Mouse (Mus musculus): Measurements from ENCODE around the gene Rbms3. TPM values are rescaled to one million over a fixed set of nuclear protein-coding genes. Genes with fewer than 3 reads are reported as not detected.

The Rbms3 gene
- polyA plus RNA-seq, 1 experiment from 2014 or later = 117 TPM

- Histone ChIP-seq H3K4me2 (no peak overlapping the region), H3K4me1 (ENCODE audit: insufficient read depth) (0 out of 2 replicates have a peak, but pooled peaks cover 3% of the 10 kb centered on the region), H3K36me3 (ENCODE audit: insufficient read depth) (no peaks in the 10 kb centered on the region), H3K4me3 (ENCODE audit: low read depth, low read length) (no peak overlapping the region), H3K27me3 (ENCODE audit: insufficient read depth, low read length) (no peaks in the 10 kb centered on the region), H3K9ac (no peak overlapping the region), H3K27ac (ENCODE audit: low read depth) (no peak overlapping the region), H3K9me3 (ENCODE audit: low read depth, low read length) (no peaks in the 10 kb centered on the region)
- ATAC-seq (ENCODE audit: insufficient read depth) (no peak), DNase-seq (no peak)
- TF ChIP-seq CTCF (IDR thresholded peaks at IDR 0.05; ENCODE audit: low read depth) = no peak
- WGBS = 86% methylated on average over 7 of the region's 7 CpGs
These were observed 312.5 kb downstream of the Rbms3 start for GRCm38 (mm10) chr9:117317251-117317650.

- Histone ChIP-seq H3K27ac (ENCODE audit: low read depth) (no peak overlapping the region), H3K9me3 (ENCODE audit: low read depth, low read length) (no peaks in the 10 kb centered on the region; the same call in 1 of the 2 replicates), H3K36me3 (ENCODE audit: insufficient read depth) (no peaks in the 10 kb centered on the region), H3K4me1 (ENCODE audit: insufficient read depth) (0 out of 2 replicates have a peak, but pooled peaks cover 3% of the 10 kb centered on the region), H3K4me3 (ENCODE audit: low read depth, low read length) (no peak overlapping the region), H3K9ac (no peak overlapping the region), H3K4me2 (no peak overlapping the region), H3K27me3 (ENCODE audit: insufficient read depth, low read length) (no peaks in the 10 kb centered on the region)
- WGBS = 82% methylated on average over 11 of the region's 11 CpGs
- TF ChIP-seq CTCF (IDR thresholded peaks at IDR 0.05; ENCODE audit: low read depth) = no peak
- ATAC-seq (ENCODE audit: insufficient read depth) (no peak), DNase-seq (no peak)
These were observed 316.1 kb downstream of the Rbms3 start for GRCm38 (mm10) chr9:117313642-117314041.

- Histone ChIP-seq H3K4me1 (ENCODE audit: insufficient read depth) (no peaks in the 10 kb centered on the region), H3K36me3 (ENCODE audit: insufficient read depth) (no peaks in the 10 kb centered on the region), H3K9me3 (ENCODE audit: low read depth, low read length) (no peaks in the 10 kb centered on the region; the same call in 1 of the 2 replicates), H3K9ac (no peak overlapping the region), H3K4me2 (no peak overlapping the region), H3K4me3 (ENCODE audit: low read depth, low read length) (no peak overlapping the region), H3K27me3 (ENCODE audit: insufficient read depth, low read length) (no peaks in the 10 kb centered on the region), H3K27ac (ENCODE audit: low read depth) (no peak overlapping the region)
- no peak for ATAC-seq (ENCODE audit: insufficient read depth)
- DNase-seq = no peak
- peak; percentile 34 for TF ChIP-seq CTCF (IDR thresholded peaks at IDR 0.05; ENCODE audit: low read depth)
These were observed 319.9 kb downstream of the Rbms3 start for GRCm38 (mm10) chr9:117309809-117310208.

GRCm38 (mm10) chr9:117298991-117299390 is 330.7 kb downstream of the Rbms3 start:
- Histone ChIP-seq H3K4me1 (ENCODE audit: insufficient read depth) (no peaks in the 10 kb centered on the region), H3K4me3 (ENCODE audit: low read depth, low read length) (no peak overlapping the region), H3K9me3 (ENCODE audit: low read depth, low read length) (no peaks in the 10 kb centered on the region), H3K27ac (ENCODE audit: low read depth) (no peak overlapping the region), H3K36me3 (ENCODE audit: insufficient read depth) (no peaks in the 10 kb centered on the region), H3K4me2 (no peak overlapping the region), H3K9ac (no peak overlapping the region), H3K27me3 (ENCODE audit: insufficient read depth, low read length) (no peaks in the 10 kb centered on the region)
- 72% methylated on average over 7 of the region's 7 CpGs for WGBS
- no peak for ATAC-seq (ENCODE audit: insufficient read depth)
- no peak for TF ChIP-seq CTCF (IDR thresholded peaks at IDR 0.05; ENCODE audit: low read depth)
- DNase-seq = no peak

GRCm38 (mm10) chr9:117297662-117298531 is 331.8 kb downstream of the Rbms3 start:
- H3K4me2 ChIP-seq = no peak overlapping the region
- no peak for ATAC-seq (ENCODE audit: insufficient read depth)
- WGBS = 53% methylated on average over 15 of the region's 15 CpGs

GRCm38 (mm10) chr9:117291066-117291850 is 338.5 kb downstream of the Rbms3 start:
- no peaks in the 10 kb centered on the region for H3K4me1 ChIP-seq (ENCODE audit: insufficient read depth)
- no peaks in the 10 kb centered on the region for H3K27me3 ChIP-seq (ENCODE audit: insufficient read depth, low read length)
- H3K36me3 ChIP-seq (ENCODE audit: insufficient read depth) = no peaks in the 10 kb centered on the region
- H3K27ac ChIP-seq (ENCODE audit: low read depth) = no peak overlapping the region
- TF ChIP-seq CTCF (IDR thresholded peaks at IDR 0.05; ENCODE audit: low read depth) = no peak
- ATAC-seq (ENCODE audit: insufficient read depth) = no peak
- H3K4me2 ChIP-seq = no peak overlapping the region
- DNase-seq = no peak
- H3K9me3 ChIP-seq (ENCODE audit: low read depth, low read length) = no peaks in the 10 kb centered on the region
- WGBS = 74% methylated on average over 15 of the region's 15 CpGs
- H3K4me3 ChIP-seq (ENCODE audit: low read depth, low read length) = no peak overlapping the region
- no peak overlapping the region for H3K9ac ChIP-seq

More at GRCm38 (mm10) chr9:117297662-117298531, 331.8 kb downstream of the Rbms3 start:
- Histone ChIP-seq H3K36me3 (ENCODE audit: insufficient read depth) (no peaks in the 10 kb centered on the region), H3K9me3 (ENCODE audit: low read depth, low read length) (no peaks in the 10 kb centered on the region), H3K4me1 (ENCODE audit: insufficient read depth) (no peaks in the 10 kb centered on the region), H3K27ac (ENCODE audit: low read depth) (no peak overlapping the region), H3K9ac (no peak overlapping the region), H3K27me3 (ENCODE audit: insufficient read depth, low read length) (no peaks in the 10 kb centered on the region), H3K4me3 (ENCODE audit: low read depth, low read length) (no peak overlapping the region)
- TF ChIP-seq CTCF (IDR thresholded peaks at IDR 0.05; ENCODE audit: low read depth) = no peak
- DNase-seq = no peak

GRCm38 (mm10) chr9:117274846-117275245 is 354.9 kb downstream of the Rbms3 start:
- H3K4me1 ChIP-seq (ENCODE audit: insufficient read depth) = no peaks in the 10 kb centered on the region
- no peak for ATAC-seq (ENCODE audit: insufficient read depth)
- WGBS = 79% methylated on average over 12 of the region's 12 CpGs

More at GRCm38 (mm10) chr9:117274846-117275245, 354.9 kb downstream of the Rbms3 start:
- Histone ChIP-seq H3K36me3 (ENCODE audit: insufficient read depth) (no peaks in the 10 kb centered on the region), H3K27me3 (ENCODE audit: insufficient read depth, low read length) (no peaks in the 10 kb centered on the region), H3K9ac (no peak overlapping the region), H3K9me3 (ENCODE audit: low read depth, low read length) (no peaks in the 10 kb centered on the region), H3K4me3 (ENCODE audit: low read depth, low read length) (no peak overlapping the region), H3K4me2 (no peak overlapping the region), H3K27ac (ENCODE audit: low read depth) (no peak overlapping the region)
- no peak for DNase-seq
- TF ChIP-seq CTCF (IDR thresholded peaks at IDR 0.05; ENCODE audit: low read depth) = no peak

Data from lung, embryonic 14.5 days (tissue).